Mouse (Mus musculus): Measurements from ENCODE around the gene Cnksr3. TPM values are rescaled to one million over a fixed set of nuclear protein-coding genes. Genes with fewer than 3 reads are reported as not detected.

Cnksr3 gene
- total and polyA plus RNA-seq, 3 experiments: not detected

- H3K27ac ChIP-seq (ENCODE audit: control insufficient read depth, low read depth, low read length): no peak overlapping the region
- no peaks in the 10 kb centered on the region for H3K36me3 ChIP-seq (ENCODE audit: control insufficient read depth in 1 of 2, insufficient read depth in 2 of 2, low read length in 2 of 2)
- H3K79me2 ChIP-seq (ENCODE audit: control insufficient read depth, insufficient read depth, low read length, poor library complexity): no peaks in the 10 kb centered on the region
- no peaks in the 10 kb centered on the region for H3K27me3 ChIP-seq (ENCODE audit: control insufficient read depth in 1 of 2, insufficient read depth in 2 of 2, low read length in 2 of 2)
- H3K9me3 ChIP-seq (replicated peaks; ENCODE audit: insufficient read depth, low read length): no peaks in the 10 kb centered on the region
- no peak for TF ChIP-seq ETS1 (IDR thresholded peaks at IDR 0.05; ENCODE audit: low read depth, low read length)
- no peaks in the 10 kb centered on the region for H3K4me1 ChIP-seq (ENCODE audit: control insufficient read depth in 1 of 2, insufficient read depth in 2 of 2, low read length in 2 of 2)
- no peak overlapping the region for H3K4me3 ChIP-seq (ENCODE audit: control insufficient read depth in 1 of 2, insufficient read depth in 1 of 2, low read depth in 2 of 2, low read length in 2 of 2)
- no peak for DNase-seq (ENCODE audit: low read depth, low spot score)
- no peak overlapping the region for H3K9ac ChIP-seq (ENCODE audit: control insufficient read depth, low read depth, low read length, poor library complexity, severe bottlenecking)
Measured at GRCm38 (mm10) chr10:7178571-7178970, 33.5 kb downstream of the Cnksr3 start.

DNA sequence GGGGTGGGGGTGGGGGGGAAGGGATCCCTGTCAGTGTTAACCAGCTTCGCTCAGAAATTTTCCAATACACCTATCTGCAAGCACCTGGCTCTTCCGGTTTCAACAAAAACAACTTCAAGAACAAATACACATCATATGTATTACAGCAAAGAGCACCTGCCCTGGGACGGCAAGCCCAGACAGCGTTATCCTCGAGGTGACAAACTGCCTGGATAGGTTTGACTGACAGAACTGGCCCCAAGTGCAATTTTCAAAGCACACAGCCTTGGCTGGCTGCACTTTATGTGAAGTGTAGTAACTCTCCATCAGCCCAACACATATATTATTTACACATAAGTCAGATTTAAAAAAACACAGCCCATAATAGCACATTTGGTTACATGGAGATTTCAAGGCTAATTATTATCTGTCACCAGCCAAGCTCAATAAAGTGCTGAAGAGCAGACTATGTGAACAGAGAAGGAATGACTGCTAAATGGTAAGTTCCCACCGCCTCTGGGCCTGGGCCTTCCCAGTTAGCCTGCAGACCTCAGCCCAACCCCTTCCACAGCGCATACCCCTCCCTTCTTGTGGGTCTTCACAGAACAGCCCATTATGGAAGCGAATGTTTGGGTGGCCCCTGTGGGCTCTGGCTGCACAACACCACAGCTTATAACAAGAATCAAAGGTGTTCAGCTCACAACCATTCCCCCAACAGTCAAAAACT, 35.7 kb downstream of the Cnksr3 start:
- no peaks in the 10 kb centered on the region for H3K79me2 ChIP-seq (ENCODE audit: control insufficient read depth, insufficient read depth, low read length, poor library complexity)
- H3K9ac ChIP-seq (ENCODE audit: control insufficient read depth, low read depth, low read length, poor library complexity, severe bottlenecking): no peak overlapping the region
- no peaks in the 10 kb centered on the region for H3K27me3 ChIP-seq (ENCODE audit: control insufficient read depth in 1 of 2, insufficient read depth in 2 of 2, low read length in 2 of 2)
- TF ChIP-seq CHD1 (IDR thresholded peaks at IDR 0.05; ENCODE audit: low read depth, low read length) (no peak), UBTF (IDR thresholded peaks at IDR 0.05; ENCODE audit: borderline replicate concordance, insufficient read depth, low read depth, low read length) (no peak), TCF12 (IDR thresholded peaks at IDR 0.05; ENCODE audit: low read depth, low read length) (no peak), MAX (IDR thresholded peaks at IDR 0.05; ENCODE audit: low read length) (no peak), KAT2A (conservative IDR thresholded peaks at IDR 0.05; ENCODE audit: low read depth, low read length) (no peak), USF1 (IDR thresholded peaks at IDR 0.05; ENCODE audit: low read depth, low read length) (no peak), TBP (IDR thresholded peaks at IDR 0.05; ENCODE audit: low read depth, low read length) (no peak), EP300 (IDR thresholded peaks at IDR 0.05; ENCODE audit: low read depth in 1 of 2, low read length in 2 of 2) (no peak), HCFC1 (IDR thresholded peaks at IDR 0.05; ENCODE audit: low read depth, low read length) (no peak), NRF1 (IDR thresholded peaks at IDR 0.05; ENCODE audit: insufficient read depth, low read depth, low read length, poor library complexity, severe bottlenecking) (no peak), MYB (IDR thresholded peaks at IDR 0.05; ENCODE audit: low read depth, low read length) (no peak), CHD2 (IDR thresholded peaks at IDR 0.05; ENCODE audit: low read length) (no peak), RAD21 (IDR thresholded peaks at IDR 0.05; ENCODE audit: low read depth, low read length) (no peak), MYC (IDR thresholded peaks at IDR 0.05; ENCODE audit: low read depth, low read length) (no peak), JUND (IDR thresholded peaks at IDR 0.05; ENCODE audit: low read depth, low read length) (no peak), POLR2AphosphoS2 (IDR thresholded peaks at IDR 0.05; ENCODE audit: low read length) (no peak), POLR2AphosphoS5 (IDR thresholded peaks at IDR 0.05; ENCODE audit: borderline replicate concordance, low read depth, low read length) (no peak), ZMIZ1 (IDR thresholded peaks at IDR 0.05; ENCODE audit: low read depth, low read length) (no peak)
- H3K9me3 ChIP-seq (replicated peaks; ENCODE audit: insufficient read depth, low read length): no peaks in the 10 kb centered on the region
- no peak overlapping the region for H3K27ac ChIP-seq (ENCODE audit: control insufficient read depth, low read depth, low read length)
- no peaks in the 10 kb centered on the region for H3K36me3 ChIP-seq (ENCODE audit: control insufficient read depth in 1 of 2, insufficient read depth in 2 of 2, low read length in 2 of 2)
- H3K4me1 ChIP-seq (ENCODE audit: control insufficient read depth in 1 of 2, insufficient read depth in 2 of 2, low read length in 2 of 2): no peaks in the 10 kb centered on the region
- H3K4me3 ChIP-seq (ENCODE audit: control insufficient read depth in 1 of 2, insufficient read depth in 1 of 2, low read depth in 2 of 2, low read length in 2 of 2): no peak overlapping the region
- DNase-seq (ENCODE audit: low read depth, low spot score): no peak

Measured in MEL (cell line).